Mouse (Mus musculus) left cerebral cortex, adult 2 months (tissue): ENCODE data around the gene Ddx19a. TPM values are rescaled to one million over a fixed set of nuclear protein-coding genes. Genes with fewer than 3 reads are reported as not detected.
A peak's percentile ranks its signal among the peaks of the same experiment; 100 is the strongest.
"Not testable (repeated sequence)": the region's sequence is repeated elsewhere in the genome, so short reads cannot be mapped to it uniquely, and the experiment has no call there.

Experiments used
- DNase-seq, 2 experiments: peaks; one replicate each; pipeline ENCODE4 v3.0.0; 2021 to 2022; ENCODE audit warnings: low spot score in 2 of 2, mixed read lengths in 1 of 2; ENCODE audit errors: extremely low spot score in 1 of 2
- H3K27ac ChIP-seq: fragments of 200-600 bp; 2 replicates; pipeline ENCODE4 v1.8.1; 2022
- H3K4me3 ChIP-seq: fragments of 200-600 bp; 2 replicates; pipeline ENCODE4 v1.8.1; 2022
- CTCF ChIP-seq: fragments of 200-600 bp; IDR thresholded peaks from 2 replicates; pipeline ENCODE4 v1.8.1; 2022; ENCODE audit warnings: antibody characterized with exemption, mild to moderate bottlenecking, moderate library complexity
- intact Hi-C: fragments of 180-260 bp; cut with DNase I; formaldehyde crosslinking; loops from one replicate; pipeline ENCODE4 v1.15.1; 2025
- total RNA-seq, 2 experiments: library from RNA; stranded (reverse); gene quantifications; 2 replicates each; pipeline ENCODE4 v1.2.3; 2021

The Ddx19a gene
- total RNA-seq, 2 experiments from 2014 or later: 26.8 to 26.9 TPM

GRCm38 (mm10) chr8:110967326-110967725 is 30.3 kb downstream of the Ddx19a start:
- no peak overlapping the region for H3K4me3 ChIP-seq
- intact Hi-C loops: loop anchor here (5.0 kb wide), 1 partner anchor 45 kb away; no protein-coding TSS in a partner anchor
- no peak for DNase-seq
- H3K27ac ChIP-seq: no peak overlapping the region
- TF ChIP-seq CTCF: no peak

DNA sequence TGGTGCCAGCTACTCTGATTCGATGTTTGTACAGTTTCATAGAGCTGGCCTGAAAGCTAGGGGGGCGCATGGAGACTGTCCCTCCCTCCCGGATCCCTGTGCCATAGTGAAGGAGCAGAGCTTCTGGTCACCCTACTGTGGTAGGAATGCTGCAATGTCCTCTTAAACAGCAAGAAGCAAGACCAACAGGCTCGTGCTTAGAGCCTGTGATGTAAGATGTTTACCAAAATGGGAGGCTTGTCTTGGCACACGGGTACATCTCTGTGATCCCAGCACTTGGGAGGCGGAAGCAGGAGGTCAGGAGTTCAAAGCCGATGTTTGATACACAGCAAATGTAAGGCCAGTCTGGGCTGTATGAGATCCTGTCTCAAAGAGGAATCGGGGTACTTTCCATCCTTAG is 31.0 kb downstream of the Ddx19a start:
- intact Hi-C loops: loop anchor here (5.0 kb wide), 1 partner anchor 44 kb away; no protein-coding TSS in a partner anchor
- no peak for TF ChIP-seq CTCF
- H3K27ac ChIP-seq: peak overlapping the region; percentile 85; the same call in 1 of the 2 replicates
- no peak overlapping the region for H3K4me3 ChIP-seq
- no peak for DNase-seq

DNA sequence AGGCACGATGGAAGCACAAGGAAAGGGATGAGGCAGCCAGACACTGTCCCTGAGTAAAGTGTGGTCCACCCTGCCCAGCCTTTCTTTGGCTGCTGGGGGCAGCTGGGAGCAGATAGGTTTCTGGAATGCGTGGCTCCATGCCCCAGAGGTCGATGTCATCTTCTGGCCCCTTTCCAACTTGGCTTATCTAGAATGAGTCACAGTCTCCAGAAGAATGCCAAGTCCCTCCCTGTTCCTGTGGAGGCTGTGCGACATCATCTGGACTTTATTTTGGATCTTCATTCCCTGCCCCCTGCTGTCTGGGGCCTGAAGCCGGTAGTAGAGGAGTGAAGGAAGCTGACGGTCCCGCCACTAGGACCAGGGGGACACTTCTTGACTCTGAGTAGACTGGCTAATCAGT is 32.0 kb downstream of the Ddx19a start:
- intact Hi-C loops: loop anchor here (5.0 kb wide), 1 partner anchor 43 kb away; no protein-coding TSS in a partner anchor
- Histone ChIP-seq H3K27ac (peak overlapping the region; percentile 85), H3K4me3 (no peak overlapping the region)
- peak; percentile 18 for TF ChIP-seq CTCF
- DNase-seq: peak; percentile 50 to 59

GRCm38 (mm10) chr8:110964666-110965065 is 32.9 kb downstream of the Ddx19a start:
- no peak overlapping the region for H3K4me3 ChIP-seq
- TF ChIP-seq CTCF: no peak
- no peak for DNase-seq
- intact Hi-C loops: loop anchor here (5.0 kb wide), 1 partner anchor 42 kb away; no protein-coding TSS in a partner anchor
- peak overlapping the region; percentile 85 for H3K27ac ChIP-seq

- no peak for TF ChIP-seq CTCF
- H3K27ac ChIP-seq: no peak overlapping the region
- H3K4me3 ChIP-seq: no peak overlapping the region
- intact Hi-C loops: no loop called here
- no peak for DNase-seq
Measured at GRCm38 (mm10) chr8:110963051-110963450, 34.5 kb downstream of the Ddx19a start.

GRCm38 (mm10) chr8:110959906-110960305 is 37.7 kb downstream of the Ddx19a start:
- intact Hi-C loops: no loop called here
- H3K27ac ChIP-seq: no peak overlapping the region
- DNase-seq: no peak
- TF ChIP-seq CTCF: no peak
- H3K4me3 ChIP-seq: no peak overlapping the region

- intact Hi-C loops: no loop called here
- Histone ChIP-seq H3K27ac (no peak overlapping the region), H3K4me3 (no peak overlapping the region)
- DNase-seq: no peak
- TF ChIP-seq CTCF: no peak
Measured at GRCm38 (mm10) chr8:110959071-110959780, 38.4 kb downstream of the Ddx19a start.

DNA sequence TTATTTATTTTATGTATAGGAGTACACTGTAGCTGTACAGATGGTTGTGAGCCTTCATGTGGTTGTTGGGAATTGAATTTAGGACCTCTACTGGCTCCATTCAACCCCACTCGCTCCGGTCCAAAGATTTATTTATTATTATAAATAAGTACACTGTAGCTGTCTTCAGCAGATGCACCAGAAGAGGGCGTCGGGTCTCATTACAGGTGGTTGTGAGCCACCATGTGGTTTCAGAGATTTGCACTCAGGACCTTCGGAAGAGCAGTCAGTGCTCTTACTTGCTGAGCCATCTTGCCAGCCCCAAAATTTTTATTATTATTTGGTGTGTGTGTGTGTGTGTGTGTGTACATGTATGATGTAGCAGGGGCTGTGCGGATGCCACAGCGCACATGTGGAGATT is 39.0 kb downstream of the Ddx19a start:
- H3K27ac ChIP-seq, DNase-seq, intact Hi-C loops, H3K4me3 ChIP-seq: not testable (repeated sequence)

DNA sequence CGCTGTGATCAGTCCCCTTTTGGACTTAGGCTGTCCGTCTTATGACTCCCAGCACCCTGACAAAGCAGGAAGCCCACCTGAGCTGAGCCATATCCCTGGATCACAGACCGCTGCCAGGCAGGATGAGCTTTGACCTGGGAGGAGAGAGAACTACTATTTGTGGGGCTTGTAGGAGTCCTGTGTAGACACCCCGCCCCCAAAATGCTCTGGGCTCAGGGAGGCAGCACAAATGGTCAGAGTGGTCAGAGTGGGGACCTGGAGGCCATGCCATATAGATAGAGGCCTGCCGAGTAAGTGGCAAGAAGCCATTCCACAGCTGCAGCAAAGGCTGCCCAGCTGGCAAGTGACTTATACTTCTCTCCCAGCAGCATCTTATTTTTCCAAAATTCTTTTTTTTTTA is 39.5 kb downstream of the Ddx19a start:
- Histone ChIP-seq H3K27ac (no peak overlapping the region), H3K4me3 (no peak overlapping the region)
- TF ChIP-seq CTCF: no peak
- intact Hi-C loops: no loop called here
- DNase-seq: no peak

DNA sequence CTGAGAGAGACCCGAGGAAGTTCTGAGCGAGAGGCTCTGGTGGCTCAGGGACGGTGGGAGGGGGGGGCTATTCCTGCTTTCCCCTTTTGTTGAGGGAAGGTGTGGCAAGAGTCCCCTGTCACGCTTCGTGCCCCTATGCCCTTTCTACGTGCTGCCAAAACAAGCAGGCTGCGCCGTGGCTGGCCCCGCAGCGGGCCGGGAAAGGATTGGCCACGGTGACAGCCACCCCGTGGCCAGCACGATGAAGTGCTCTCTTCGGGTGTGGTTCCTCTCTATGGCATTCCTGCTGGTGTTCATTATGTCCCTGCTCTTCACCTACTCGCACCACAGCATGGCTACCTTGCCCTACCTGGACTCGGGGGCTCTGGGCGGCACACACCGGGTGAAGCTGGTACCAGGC is 40.1 kb downstream of the Ddx19a start:
- intact Hi-C loops: no loop called here
- Histone ChIP-seq H3K27ac (no peak overlapping the region), H3K4me3 (no peak overlapping the region)
- DNase-seq: peak in 1 of 2 experiments; percentile 7
- TF ChIP-seq CTCF: no peak

DNA sequence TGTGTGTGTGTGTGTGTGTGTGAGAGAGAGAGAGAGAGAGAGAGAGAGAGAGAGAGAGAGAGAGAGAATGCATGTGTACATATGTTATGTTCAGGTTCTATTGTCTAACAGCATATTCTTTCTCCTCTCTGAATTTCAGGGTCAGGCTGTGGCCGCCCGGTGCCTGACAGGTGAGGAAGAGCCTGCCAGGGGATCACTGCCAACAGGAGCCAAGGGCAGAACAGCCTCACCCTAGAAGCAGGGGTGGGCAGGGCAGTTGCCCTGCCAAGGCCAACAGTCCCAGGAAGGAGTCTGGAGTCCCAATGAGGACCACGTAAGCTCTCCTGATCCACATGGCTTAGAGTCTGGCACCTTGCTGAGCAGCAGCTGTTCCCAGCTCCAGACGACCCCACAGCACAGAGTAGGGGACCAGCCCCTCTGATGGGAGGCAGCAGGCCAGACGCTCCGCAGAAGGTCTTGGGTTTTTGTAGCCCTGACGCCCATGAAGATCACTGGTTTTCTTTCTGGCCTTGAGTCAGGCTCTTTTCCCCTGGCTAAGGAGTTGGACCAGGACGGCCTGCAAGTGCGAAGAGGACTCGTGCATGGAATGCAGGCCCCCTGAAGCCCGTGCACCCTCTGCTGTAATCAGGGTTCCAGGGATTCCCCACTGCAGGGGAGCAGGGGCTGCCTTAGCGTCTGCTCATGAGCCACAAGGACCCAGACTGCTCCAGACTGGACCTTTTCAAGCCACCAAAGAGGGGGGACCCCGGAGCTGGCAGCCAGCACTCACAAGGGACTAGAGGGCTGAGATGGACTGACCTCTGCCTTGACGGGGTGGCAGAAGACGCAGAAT is 40.8 kb downstream of the Ddx19a start:
- TF ChIP-seq CTCF: no peak
- Histone ChIP-seq H3K4me3 (no peak overlapping the region), H3K27ac (no peak overlapping the region)
- DNase-seq: peak in 1 of 2 experiments; percentile 9
- intact Hi-C loops: no loop called here

- H3K27ac ChIP-seq: no peak overlapping the region
- no peak for TF ChIP-seq CTCF
- intact Hi-C loops: no loop called here
- no peak for DNase-seq
- H3K4me3 ChIP-seq: no peak overlapping the region
Measured at GRCm38 (mm10) chr8:110954776-110955175, 42.8 kb downstream of the Ddx19a start.
